Mouse (Mus musculus) embryonic facial prominence, embryonic 13.5 days (tissue): Measurements from ENCODE around the gene Nceh1. TPM values are rescaled to one million over a fixed set of nuclear protein-coding genes. Genes with fewer than 3 reads are reported as not detected.
"Not testable (repeated sequence)": the region's sequence is repeated elsewhere in the genome, so short reads cannot be mapped to it uniquely, and the experiment has no call there.

ENCODE experiments used
- ATAC-seq: fragments of 200-750 bp; cut with Nextera tagmentation; 2 replicates; pipeline ENCODE4 v1.8.0; 2017; ENCODE audit warnings: low read depth; ENCODE audit not compliant: insufficient number of reproducible peaks, insufficient read depth, low FRiP score, low TSS enrichment
- H3K27ac ChIP-seq: fragments of 300-500 bp; sonication (generic); 2 replicates; pipeline ENCODE4 v1.5.1; 2015; ENCODE audit warnings: moderate library complexity, mild to moderate bottlenecking, inconsistent platforms
- H3K27me3 ChIP-seq: fragments of 300-500 bp; sonication (generic); 2 replicates; pipeline ENCODE4 v1.6.1; 2015; ENCODE audit warnings: mild to moderate bottlenecking, inconsistent platforms
- H3K36me3 ChIP-seq: fragments of 300-500 bp; sonication (generic); 2 replicates; pipeline ENCODE4 v1.6.1; 2015; ENCODE audit warnings: mild to moderate bottlenecking, inconsistent platforms
- H3K4me1 ChIP-seq: fragments of 300-500 bp; sonication (generic); 2 replicates; pipeline ENCODE4 v1.6.1; 2015; ENCODE audit warnings: inconsistent platforms
- H3K4me2 ChIP-seq: fragments of 300-500 bp; sonication (generic); 2 replicates; pipeline ENCODE4 v1.6.1; 2015; ENCODE audit warnings: moderate library complexity, mild to moderate bottlenecking, inconsistent platforms
- H3K4me3 ChIP-seq: fragments of 300-500 bp; sonication (generic); 2 replicates; pipeline ENCODE4 v1.5.1; 2015; ENCODE audit warnings: mild to moderate bottlenecking, inconsistent platforms
- H3K9ac ChIP-seq: fragments of 300-500 bp; sonication (generic); 2 replicates; pipeline ENCODE4 v1.6.1; 2015; ENCODE audit warnings: mild to moderate bottlenecking, inconsistent platforms
- H3K9me3 ChIP-seq: fragments of 300-500 bp; sonication (generic); 2 replicates; pipeline ENCODE4 v1.6.1; 2016; ENCODE audit warnings: inconsistent platforms
- WGBS: fragments of 180-500 bp; shearing (Covaris S2); methylation state at CpG from one replicate; pipeline ENCODE4 v1.1.7; 2015; ENCODE audit warnings: mixed read lengths; 5-methylcytosine and 5-hydroxymethylcytosine counted together
- polyA plus RNA-seq: library from polyadenylated mRNA; unstranded; fragments of >200 nt; fragmentation: Nextera tagmentation; extraction: Ambion mirVana; gene quantifications from 2 replicates; pipeline ENCODE4 v1.2.1, GENCODE M21; 2015

The Nceh1 gene
- polyA plus RNA-seq, 1 experiment from 2014 or later = 3.9 TPM

DNA sequence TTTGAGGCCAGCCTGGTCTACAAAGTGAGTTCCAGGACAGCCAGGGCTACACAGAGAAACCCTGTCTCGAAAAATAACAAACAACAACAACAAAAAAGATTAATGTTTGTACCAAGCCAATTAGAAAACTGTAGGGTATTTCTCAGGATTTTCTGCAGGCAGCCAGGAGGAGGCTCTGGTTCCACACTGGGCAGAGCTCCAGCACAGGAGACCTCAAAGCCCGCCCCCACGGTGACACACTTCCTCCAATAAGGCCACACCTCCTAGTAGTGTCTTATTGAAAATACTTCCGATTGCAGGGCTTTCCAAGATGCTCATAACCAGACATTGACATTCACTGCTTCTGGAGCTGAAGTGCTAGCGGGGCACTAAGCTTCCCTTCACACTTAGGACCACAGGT lies 108.2 kb downstream of the Nceh1 start:
- H3K36me3 ChIP-seq, H3K9ac ChIP-seq, ATAC-seq, H3K27me3 ChIP-seq, H3K27ac ChIP-seq, H3K4me1 ChIP-seq, H3K4me3 ChIP-seq, H3K4me2 ChIP-seq, H3K9me3 ChIP-seq: not testable (repeated sequence)
- WGBS = 87% methylated on average over 5 of the region's 5 CpGs

DNA sequence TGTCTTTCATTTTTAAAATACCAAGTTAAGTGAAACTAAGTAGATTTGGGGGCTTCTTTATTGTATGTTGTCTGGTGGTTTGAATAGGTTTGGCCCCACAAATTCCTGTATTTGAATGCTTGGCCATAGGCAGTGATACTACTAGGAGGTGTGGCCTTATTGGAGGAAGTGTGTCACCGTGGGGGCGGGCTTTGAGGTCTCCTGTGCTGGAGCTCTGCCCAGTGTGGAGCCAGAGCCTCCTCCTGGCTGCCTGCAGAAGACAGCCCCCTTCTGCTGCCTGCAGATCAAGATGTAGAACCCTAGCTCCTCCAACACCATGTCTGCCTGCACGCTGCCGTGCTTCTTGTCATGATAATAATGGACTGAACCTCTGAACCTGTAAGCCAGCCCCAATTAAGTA lies 108.6 kb downstream of the Nceh1 start:
- H3K27ac ChIP-seq, H3K9me3 ChIP-seq, H3K36me3 ChIP-seq, H3K9ac ChIP-seq, H3K4me3 ChIP-seq, H3K4me2 ChIP-seq, ATAC-seq, H3K27me3 ChIP-seq, H3K4me1 ChIP-seq: not testable (repeated sequence)
- 87% methylated on average over 4 of the region's 4 CpGs for WGBS

DNA sequence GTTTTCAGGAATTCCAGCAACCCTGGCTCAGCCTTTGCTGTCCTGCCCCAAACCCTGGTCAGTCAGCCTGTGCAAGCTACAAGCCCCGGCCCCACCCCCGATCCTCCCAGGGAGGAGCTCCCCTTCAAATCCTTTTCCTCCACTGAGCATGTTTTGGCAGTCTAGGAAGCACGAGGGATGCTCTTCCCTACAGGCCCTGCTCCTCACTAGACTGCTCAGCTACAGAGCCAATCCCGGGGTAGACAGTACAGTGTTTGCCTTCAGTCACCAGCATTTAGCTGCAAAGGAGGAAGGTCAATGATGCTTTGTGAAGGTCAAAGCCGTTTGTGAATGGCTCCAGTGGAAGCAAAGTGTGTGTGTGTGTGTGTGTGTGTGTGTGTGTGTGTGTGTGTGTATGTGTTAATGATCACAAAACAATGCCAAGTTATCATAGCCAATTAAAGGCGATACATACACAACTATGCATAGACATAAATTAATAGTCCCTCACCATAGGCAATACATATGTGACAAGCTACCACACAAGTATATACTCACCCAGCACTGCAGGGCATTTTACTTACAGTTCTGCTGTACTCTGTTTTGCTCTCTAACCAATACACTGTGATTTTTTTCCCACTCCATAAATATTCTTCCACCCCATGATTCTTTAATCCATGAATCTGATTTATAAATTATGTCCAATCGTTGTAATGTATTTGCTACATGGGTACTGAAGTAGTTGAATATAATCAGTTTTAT lies 111.0 kb downstream of the Nceh1 start:
- ATAC-seq = no peak
- no peaks in the 10 kb centered on the region for H3K27me3 ChIP-seq
- 59% methylated on average over 7 of the region's 7 CpGs for WGBS

DNA sequence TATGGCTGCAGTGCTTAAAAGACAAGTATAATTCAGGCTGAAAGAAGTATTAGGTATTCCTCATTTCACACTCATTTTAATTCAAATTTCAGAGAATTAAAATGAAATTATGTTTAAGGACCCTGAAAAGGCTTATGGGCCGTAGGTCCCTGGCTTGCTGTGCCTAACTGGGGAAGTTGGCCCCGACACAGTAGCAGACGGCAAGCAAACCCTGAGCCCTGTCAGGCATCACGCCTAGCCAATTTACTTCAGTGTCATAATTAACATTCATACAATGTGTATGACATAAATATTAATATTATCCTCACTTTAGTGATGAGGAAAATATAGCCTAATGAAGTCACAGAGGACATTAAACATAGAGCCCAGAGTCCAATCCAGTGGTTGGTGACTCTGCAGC lies 117.7 kb downstream of the Nceh1 start:
- Histone ChIP-seq H3K27ac (no peak overlapping the region), H3K36me3 (no peaks in the 10 kb centered on the region), H3K27me3 (no peaks in the 10 kb centered on the region), H3K4me1 (no peaks in the 10 kb centered on the region), H3K9me3 (no peaks in the 10 kb centered on the region), H3K9ac (no peak overlapping the region), H3K4me3 (no peak overlapping the region), H3K4me2 (no peak overlapping the region)
- 85% methylated on average over 4 of the region's 4 CpGs for WGBS
- ATAC-seq = no peak

More for the DNA sequence above, 111.0 kb downstream of the Nceh1 start:
- H3K9me3 ChIP-seq = no peaks in the 10 kb centered on the region
- no peaks in the 10 kb centered on the region for H3K4me1 ChIP-seq
- no peak overlapping the region for H3K27ac ChIP-seq
- H3K9ac ChIP-seq = no peak overlapping the region
- H3K36me3 ChIP-seq = no peaks in the 10 kb centered on the region
- no peak overlapping the region for H3K4me3 ChIP-seq
- H3K4me2 ChIP-seq = no peak overlapping the region

DNA sequence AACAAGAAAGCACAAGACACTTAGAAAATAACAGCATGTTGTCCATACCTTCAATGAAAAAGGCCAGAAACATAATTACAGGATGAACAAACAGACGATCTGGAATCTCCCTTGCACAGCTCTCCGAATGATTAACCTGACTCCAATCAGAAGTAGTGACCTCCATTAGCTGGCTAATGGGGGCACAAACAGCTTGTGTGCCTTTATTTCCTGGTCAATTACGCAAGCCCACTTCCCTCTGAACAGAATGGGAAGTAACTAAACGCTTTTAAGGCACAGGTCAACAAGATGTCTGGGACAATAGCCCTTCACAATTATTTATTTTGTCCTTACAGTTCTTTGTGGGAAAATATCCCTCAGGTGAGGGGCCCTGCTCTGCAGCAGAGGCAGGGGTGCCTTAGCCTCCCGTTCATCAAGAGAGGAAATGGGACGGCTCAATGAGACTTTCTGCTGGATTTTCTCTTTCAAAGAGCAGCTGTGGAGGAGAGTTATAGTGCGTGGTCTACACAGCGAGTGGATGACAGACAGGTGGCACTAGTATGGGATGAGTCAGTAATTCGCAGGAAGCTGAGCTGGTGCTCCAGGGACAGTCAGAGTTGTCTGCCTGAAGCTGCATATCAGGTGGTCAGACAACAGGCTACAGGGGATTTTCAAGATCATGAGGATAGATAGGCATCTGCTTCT lies 119.7 kb downstream of the Nceh1 start:
- Histone ChIP-seq H3K4me1 (no peaks in the 10 kb centered on the region), H3K9me3 (no peaks in the 10 kb centered on the region), H3K27ac (no peak overlapping the region), H3K4me3 (no peak overlapping the region), H3K4me2 (no peak overlapping the region), H3K9ac (no peak overlapping the region), H3K27me3 (no peaks in the 10 kb centered on the region), H3K36me3 (no peaks in the 10 kb centered on the region)
- 65% methylated on average over 9 of the region's 9 CpGs for WGBS
- no peak for ATAC-seq

DNA sequence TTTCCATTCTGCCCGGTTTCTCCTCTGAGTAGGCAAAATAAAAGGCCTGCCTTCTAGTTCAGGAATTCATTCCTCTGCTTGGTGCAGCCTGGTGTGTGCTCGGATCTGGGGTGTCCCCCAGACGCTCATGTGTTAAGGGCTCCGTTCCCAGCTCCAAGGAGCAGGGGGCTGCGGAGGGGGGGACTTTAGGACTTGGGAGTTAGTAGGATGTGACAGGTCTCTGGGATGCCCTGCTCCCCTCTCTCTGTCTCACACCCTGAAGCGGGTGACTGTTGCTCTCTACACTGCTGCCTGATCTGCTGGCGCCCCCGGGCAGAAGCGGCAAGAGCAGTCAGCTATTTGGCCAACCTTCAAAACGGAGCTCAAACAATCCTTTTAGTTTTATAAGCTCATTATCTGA lies 124.0 kb downstream of the Nceh1 start:
- Histone ChIP-seq H3K27me3 (no peaks in the 10 kb centered on the region), H3K36me3 (no peaks in the 10 kb centered on the region), H3K9me3 (no peaks in the 10 kb centered on the region), H3K4me1 (no peaks in the 10 kb centered on the region), H3K4me2 (no peak overlapping the region), H3K4me3 (no peak overlapping the region), H3K27ac (no peak overlapping the region), H3K9ac (no peak overlapping the region)
- 73% methylated on average over 10 of the region's 10 CpGs for WGBS
- no peak for ATAC-seq

DNA sequence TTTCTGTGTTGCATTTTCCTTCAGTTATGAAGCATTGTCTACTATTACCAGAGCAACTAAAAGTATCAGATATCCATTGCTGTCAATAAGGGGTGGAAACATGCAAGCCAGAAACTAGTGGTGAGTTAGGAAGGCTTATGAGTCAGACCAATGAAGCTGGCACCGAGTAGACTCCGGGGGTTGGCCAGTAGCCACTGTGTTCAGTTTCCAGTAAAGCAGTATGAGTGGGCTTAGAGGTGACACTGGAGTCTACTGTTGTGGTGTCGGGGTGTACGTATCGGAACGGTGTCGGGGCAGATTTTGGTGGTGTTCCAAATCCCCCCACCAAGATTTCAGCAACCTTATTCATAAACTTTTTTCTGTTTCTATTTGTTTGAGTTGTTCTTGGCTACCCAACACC lies 128.2 kb downstream of the Nceh1 start:
- Histone ChIP-seq H3K4me2 (no peak overlapping the region), H3K27ac (no peak overlapping the region), H3K9ac (no peak overlapping the region), H3K4me3 (no peak overlapping the region), H3K9me3 (no peaks in the 10 kb centered on the region), H3K36me3 (no peaks in the 10 kb centered on the region), H3K4me1 (no peaks in the 10 kb centered on the region), H3K27me3 (no peaks in the 10 kb centered on the region)
- ATAC-seq = no peak
- 87% methylated on average over 7 of the region's 7 CpGs for WGBS

DNA sequence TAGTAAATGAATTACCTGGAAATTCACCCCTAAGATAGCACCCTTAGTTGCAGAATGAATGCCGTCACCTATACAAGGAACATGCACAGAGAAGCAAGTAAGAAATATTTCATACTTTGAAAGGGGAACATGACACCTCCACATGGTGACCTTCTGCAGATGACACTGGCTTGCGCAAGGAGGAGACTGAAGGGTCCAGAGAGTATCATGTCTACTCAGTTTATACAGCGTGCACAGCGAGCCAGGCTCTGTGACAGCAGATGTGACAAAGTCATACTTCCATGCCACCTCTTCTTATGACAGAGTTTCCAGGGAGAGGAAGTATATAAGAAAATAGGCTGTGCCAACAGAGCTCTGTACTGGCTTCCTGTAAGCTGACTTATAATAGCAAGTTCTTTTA lies 128.7 kb downstream of the Nceh1 start:
- Histone ChIP-seq H3K36me3 (no peaks in the 10 kb centered on the region), H3K9ac (no peak overlapping the region), H3K4me1 (no peaks in the 10 kb centered on the region), H3K27ac (no peak overlapping the region), H3K9me3 (no peaks in the 10 kb centered on the region), H3K27me3 (no peaks in the 10 kb centered on the region), H3K4me2 (no peak overlapping the region), H3K4me3 (no peak overlapping the region)
- ATAC-seq = no peak
- WGBS = 87% methylated on average over 4 of the region's 4 CpGs

DNA sequence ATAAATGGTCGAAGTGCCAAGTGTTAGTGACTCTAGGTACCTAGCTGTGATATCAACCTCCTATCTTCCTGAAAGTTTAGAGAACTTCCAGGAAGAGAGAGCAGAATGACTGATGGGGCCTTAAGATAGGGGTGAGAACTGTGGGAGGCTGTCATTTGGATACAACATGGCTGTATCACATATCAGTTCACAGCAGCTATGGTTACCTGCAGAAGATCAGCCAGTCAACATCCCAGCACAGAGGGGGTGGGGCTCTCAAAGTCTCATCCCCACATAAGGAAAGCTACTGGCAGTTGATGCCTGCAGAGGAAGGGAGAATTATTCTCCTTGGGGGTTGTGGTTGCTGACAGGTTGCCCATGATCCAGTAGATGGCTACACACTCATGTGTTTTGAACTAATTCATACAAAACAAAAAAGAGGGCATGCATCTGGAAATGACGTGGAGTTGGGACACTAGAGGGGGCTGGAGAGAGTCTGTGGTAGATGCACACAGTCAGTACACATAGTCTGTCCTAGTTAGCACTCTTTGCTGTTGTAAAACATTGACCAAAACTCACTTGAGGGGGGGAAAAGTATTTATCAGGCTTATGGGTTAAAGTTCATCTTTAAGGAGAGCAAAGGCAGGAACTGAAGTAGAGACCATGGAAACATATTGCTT lies 131.9 kb downstream of the Nceh1 start:
- Histone ChIP-seq H3K27me3 (no peaks in the 10 kb centered on the region), H3K4me1 (peaks cover 4% of the 10 kb centered on the region; the same call in 1 of the 2 replicates)
- no peak for ATAC-seq

DNA sequence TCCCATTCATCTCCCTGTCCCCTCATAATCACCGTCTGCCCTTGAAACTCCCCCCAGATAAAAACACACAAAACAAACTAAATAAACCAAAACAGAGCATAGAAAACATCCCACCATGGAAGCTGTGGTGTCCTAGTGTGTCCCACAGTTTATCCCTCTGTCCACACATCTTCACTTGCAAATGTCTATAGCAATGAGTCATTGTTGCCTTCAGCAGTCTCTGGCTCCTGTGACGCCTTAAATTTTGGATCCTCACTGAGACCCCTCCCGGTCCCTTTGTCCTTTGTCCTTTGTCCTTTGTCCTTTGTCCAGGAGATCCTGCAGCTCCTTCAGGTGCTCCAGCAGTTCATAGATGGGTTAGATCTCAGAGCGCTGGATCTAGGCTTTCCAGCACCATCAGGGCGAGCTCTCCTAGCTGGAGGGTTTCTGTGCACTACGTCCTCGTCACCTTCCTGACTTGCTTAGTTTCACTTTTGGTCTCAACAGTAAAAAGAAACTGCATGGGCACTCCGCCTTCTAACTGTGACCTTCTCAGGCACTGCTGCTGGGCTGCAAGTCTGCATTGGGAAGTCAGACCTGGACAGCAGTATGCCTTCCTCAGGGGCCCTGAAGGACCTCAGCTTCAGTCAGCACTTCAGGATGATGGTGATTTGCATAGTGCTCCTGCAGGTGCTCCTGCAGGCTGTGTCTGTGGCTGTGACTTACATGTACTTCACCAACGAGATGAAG lies 134.0 kb downstream of the Nceh1 start, which contains the start of gene Tnfsf10:
Gene Tnfsf10 (plus strand): TSS at position 470 of the 729 bp plus-strand sequence.
- Histone ChIP-seq H3K4me2 (0 out of 2 replicates have a peak within 1 kb of the TSS, but pooled peaks have one; percentile 5), H3K4me3 (no peak within 1 kb of the TSS), H3K27me3 (no peaks in the 10 kb centered on the region), H3K36me3 (no peaks in the 10 kb centered on the region), H3K9me3 (no peaks in the 10 kb centered on the region), H3K4me1 (peaks cover 4% of the 10 kb centered on the region; the same call in 1 of the 2 replicates), H3K27ac (no peak within 1 kb of the TSS), H3K9ac (no peak within 1 kb of the TSS)
- ATAC-seq = no peak
- 73% methylated on average over 9 of the region's 9 CpGs for WGBS

More for the DNA sequence above, 131.9 kb downstream of the Nceh1 start:
- H3K27ac ChIP-seq = no peak overlapping the region
- no peaks in the 10 kb centered on the region for H3K36me3 ChIP-seq
- no peak overlapping the region for H3K9ac ChIP-seq
- no peak overlapping the region for H3K4me2 ChIP-seq
- no peak overlapping the region for H3K4me3 ChIP-seq
- H3K9me3 ChIP-seq = no peaks in the 10 kb centered on the region
- WGBS = 69% methylated on average over 2 of the region's 2 CpGs

DNA sequence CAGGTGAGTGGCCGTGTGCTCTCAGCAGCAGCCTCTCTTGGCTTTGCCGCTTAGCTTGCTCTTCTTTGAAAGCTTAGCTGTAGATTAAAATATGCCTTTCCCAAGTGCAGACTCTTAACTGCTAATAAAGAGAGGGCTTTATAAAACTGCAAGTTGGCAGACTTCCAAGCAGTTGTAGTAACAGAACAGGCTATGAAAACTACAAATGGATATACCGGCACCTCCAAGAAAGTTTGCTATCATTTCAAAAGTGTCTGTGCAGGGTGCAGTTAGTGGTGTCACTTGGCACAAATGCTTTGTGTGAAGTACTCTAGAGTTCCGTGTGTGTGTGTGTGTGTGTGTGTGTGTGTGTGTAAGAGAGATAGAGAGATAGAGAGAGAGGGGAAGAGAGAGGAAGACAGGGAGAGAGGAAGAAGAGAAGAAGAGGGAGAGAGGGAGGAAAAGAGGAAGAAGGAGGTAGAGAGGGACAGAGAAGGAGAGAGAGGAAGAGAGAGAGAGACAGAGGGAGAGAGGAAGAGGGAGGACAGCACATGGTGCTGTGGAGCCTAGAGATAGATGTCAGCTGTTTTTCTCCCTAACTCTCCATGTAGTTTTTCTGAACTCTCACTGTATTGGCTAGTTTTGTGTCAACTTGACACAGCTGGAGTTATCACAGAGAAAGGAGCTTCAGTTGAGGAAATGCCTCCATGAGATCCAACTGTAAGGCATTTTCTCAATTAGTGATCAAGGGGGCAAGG lies 134.7 kb downstream of the Nceh1 start:
- H3K4me3 ChIP-seq = no peak overlapping the region
- H3K4me2 ChIP-seq = no peak overlapping the region
- 60% methylated on average over 4 of the region's 4 CpGs for WGBS

More for the DNA sequence above, 134.7 kb downstream of the Nceh1 start:
- H3K4me1 ChIP-seq = peaks cover 4% of the 10 kb centered on the region; the same call in 1 of the 2 replicates
- H3K27ac ChIP-seq = no peak overlapping the region
- ATAC-seq = no peak
- no peak overlapping the region for H3K9ac ChIP-seq
- no peaks in the 10 kb centered on the region for H3K36me3 ChIP-seq
- H3K9me3 ChIP-seq = no peaks in the 10 kb centered on the region
- no peaks in the 10 kb centered on the region for H3K27me3 ChIP-seq
